Mouse (Mus musculus): ENCODE measurements around the gene Rab27a.
"Not testable (repeated sequence)": the region's sequence is repeated elsewhere in the genome, so short reads cannot be mapped to it uniquely, and the experiment has no call there.

Rab27a gene

DNA sequence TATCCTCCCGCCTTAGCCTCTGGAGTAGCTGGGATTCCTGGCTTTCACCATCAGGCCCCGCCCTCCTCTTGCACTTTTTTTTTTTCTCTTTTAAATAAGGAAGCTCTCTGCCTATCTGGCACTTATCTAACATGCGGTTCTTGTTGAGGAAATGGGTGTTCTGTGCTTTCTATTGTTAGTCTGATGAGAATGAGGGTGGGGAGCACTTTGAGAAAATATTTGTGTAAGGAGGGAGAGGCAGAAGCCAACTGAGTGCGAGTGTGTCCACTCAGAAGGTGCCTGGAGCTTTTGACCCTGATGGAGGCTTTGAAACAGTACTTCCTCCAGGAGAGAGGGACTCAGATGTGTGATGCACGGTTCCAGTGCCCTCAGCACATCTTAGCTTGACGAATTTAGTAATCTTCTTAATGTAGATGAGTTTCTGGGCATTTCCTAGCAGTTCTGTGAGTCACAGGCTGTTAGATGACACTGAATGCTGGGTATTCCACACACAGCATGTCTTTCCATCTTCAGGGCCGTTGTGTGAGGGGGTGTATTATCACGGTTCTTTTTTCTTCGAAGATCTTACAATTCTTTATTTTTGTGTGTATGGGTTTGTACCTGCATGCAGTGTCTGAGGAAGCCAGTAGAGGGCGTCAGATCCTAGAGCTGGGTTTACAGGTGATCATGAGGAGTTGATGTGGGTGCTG, 26.5 kb downstream of the Rab27a start:
- Histone ChIP-seq H3K4me1 (replicated peaks; ENCODE audit: low read depth, low read length) (peaks cover 80% of the 10 kb centered on the region), H3K27me3 (ENCODE audit: insufficient read depth, low read length) (no peaks in the 10 kb centered on the region), H3K4me3 (replicated peaks; ENCODE audit: low read length) (no peak overlapping the region; the same call in 1 of the 2 replicates), H3K36me3 (ENCODE audit: insufficient read depth, low read length) (no peaks in the 10 kb centered on the region), H3K9me3 (ENCODE audit: low read length) (0 out of 2 replicates have a peak, but pooled peaks cover 3% of the 10 kb centered on the region)
- TF ChIP-seq NANOG (IDR thresholded peaks at IDR 0.05; ENCODE audit: borderline replicate concordance, low read length) = peak; percentile 80
- no peak; the same call in 1 of the 2 replicates for TF ChIP-seq POU5F1 (IDR thresholded peaks at IDR 0.05; ENCODE audit: borderline replicate concordance, low read length)
- TF ChIP-seq CTCF (conservative IDR thresholded peaks at IDR 0.05; ENCODE audit: low read length) = peak; percentile 77

DNA sequence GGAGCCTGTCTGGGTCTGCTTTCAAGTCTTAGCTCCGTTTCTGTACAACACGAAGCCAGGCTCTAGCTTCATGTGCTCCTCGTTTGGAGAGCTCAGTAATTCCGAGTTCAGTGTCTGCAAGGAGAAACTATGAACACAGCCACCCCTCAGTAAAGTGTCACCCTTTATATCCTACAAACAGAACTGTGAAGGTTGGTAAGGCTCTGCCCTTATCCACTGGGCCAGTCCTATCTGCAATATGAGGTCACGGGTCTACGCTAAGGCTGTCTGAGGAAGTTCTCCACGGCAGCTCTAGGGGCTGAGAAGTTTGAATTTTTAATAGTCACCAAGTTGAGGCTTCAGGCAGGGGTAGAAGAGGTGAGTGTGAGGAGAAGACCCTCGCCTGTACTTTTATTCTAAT, 27.8 kb downstream of the Rab27a start:
- TF ChIP-seq CTCF (conservative IDR thresholded peaks at IDR 0.05; ENCODE audit: low read length) (no peak), POU5F1 (IDR thresholded peaks at IDR 0.05; ENCODE audit: borderline replicate concordance, low read length) (no peak), NANOG (IDR thresholded peaks at IDR 0.05; ENCODE audit: borderline replicate concordance, low read length) (no peak)
- Histone ChIP-seq H3K27me3 (ENCODE audit: insufficient read depth, low read length) (no peaks in the 10 kb centered on the region), H3K4me1 (replicated peaks; ENCODE audit: low read depth, low read length) (peaks cover 82% of the 10 kb centered on the region), H3K36me3 (ENCODE audit: insufficient read depth, low read length) (0 out of 2 replicates have a peak, but pooled peaks cover 4% of the 10 kb centered on the region), H3K4me3 (replicated peaks; ENCODE audit: low read length) (no peak overlapping the region), H3K9me3 (ENCODE audit: low read length) (0 out of 2 replicates have a peak, but pooled peaks cover 3% of the 10 kb centered on the region)

DNA sequence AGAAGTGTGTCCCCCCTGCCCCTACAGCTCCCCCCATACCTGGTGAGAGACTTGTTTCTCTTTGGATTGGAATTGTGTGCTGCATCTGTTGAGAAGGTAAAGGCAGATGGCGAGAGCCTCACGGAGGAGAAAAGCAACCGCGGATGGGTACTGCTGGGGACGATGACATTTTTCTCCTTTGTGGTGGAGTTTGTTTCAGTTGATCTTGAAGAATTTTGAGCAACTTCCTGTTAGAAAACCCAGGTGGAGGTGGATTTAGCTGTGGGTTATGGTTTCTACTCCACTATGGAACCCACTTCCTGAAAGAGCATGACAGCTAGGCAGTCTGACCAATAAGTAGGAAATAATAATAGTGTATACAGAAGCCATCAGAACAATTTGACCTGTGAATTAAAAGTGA, 28.5 kb downstream of the Rab27a start:
- 0 out of 2 replicates have a peak, but pooled peaks cover 4% of the 10 kb centered on the region for H3K36me3 ChIP-seq (ENCODE audit: insufficient read depth, low read length)
- no peaks in the 10 kb centered on the region for H3K27me3 ChIP-seq (ENCODE audit: insufficient read depth, low read length)
- H3K4me1 ChIP-seq (replicated peaks; ENCODE audit: low read depth, low read length) = peaks cover 79% of the 10 kb centered on the region
- H3K4me3 ChIP-seq (replicated peaks; ENCODE audit: low read length) = no peak overlapping the region
- H3K9me3 ChIP-seq (ENCODE audit: low read length) = 0 out of 2 replicates have a peak, but pooled peaks cover 3% of the 10 kb centered on the region
- TF ChIP-seq POU5F1 (IDR thresholded peaks at IDR 0.05; ENCODE audit: borderline replicate concordance, low read length) (no peak), NANOG (IDR thresholded peaks at IDR 0.05; ENCODE audit: borderline replicate concordance, low read length) (no peak), CTCF (conservative IDR thresholded peaks at IDR 0.05; ENCODE audit: low read length) (no peak)

DNA sequence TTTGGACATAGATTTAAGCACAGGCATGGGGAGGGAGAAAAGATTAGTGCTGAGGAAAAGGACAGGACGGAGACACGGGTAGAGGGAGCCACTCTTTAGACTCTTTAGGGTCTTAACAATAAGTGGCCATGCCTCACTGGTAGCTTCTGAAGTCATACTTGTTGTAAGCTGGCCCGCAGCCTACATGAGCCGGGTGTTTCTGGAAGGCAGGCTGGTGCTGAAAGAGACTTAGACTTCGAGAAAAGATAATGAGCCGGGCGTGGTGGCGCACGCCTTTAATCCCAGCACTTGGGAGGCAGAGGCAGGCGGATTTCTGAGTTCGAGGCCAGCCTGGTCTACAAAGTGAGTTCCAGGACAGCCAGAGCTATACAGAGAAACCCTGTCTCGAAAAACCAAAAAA, 34.7 kb downstream of the Rab27a start:
- H3K27me3 ChIP-seq (ENCODE audit: insufficient read depth, low read length); H3K36me3 ChIP-seq (ENCODE audit: insufficient read depth, low read length); H3K9me3 ChIP-seq (ENCODE audit: low read length): not testable (repeated sequence)
- peaks cover 84% of the 10 kb centered on the region for H3K4me1 ChIP-seq (replicated peaks; ENCODE audit: low read depth, low read length)
- H3K4me3 ChIP-seq (replicated peaks; ENCODE audit: low read length) = peak overlapping the region; percentile 15; the same call in 1 of the 2 replicates

DNA sequence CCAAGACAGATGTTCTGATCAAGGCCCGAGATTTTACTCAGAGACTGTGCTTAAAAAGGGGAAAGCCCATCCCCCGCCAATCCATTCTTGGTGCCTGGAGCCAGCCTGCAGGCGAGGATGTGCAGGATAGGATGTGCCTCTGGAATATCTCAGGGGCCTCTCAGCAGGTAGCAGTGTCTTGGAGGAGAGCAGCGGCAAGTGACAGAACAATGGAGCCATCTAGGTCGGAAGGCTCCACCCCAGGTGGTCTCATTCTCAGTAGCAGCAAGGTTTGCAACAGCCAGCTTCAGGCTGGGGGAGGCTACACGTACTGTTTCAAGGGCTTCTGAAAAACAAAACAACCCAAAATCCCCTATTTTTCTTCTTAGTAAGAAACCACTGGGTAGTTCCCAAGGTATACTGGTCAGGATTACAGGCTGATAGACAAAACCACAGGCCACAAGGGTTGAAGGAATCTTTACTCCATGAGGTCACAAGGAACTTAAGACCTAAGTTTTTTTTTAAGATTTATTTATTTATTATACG, 35.2 kb downstream of the Rab27a start:
- Histone ChIP-seq H3K36me3 (ENCODE audit: insufficient read depth, low read length) (peaks cover 4% of the 10 kb centered on the region; the same call in 1 of the 2 replicates), H3K4me1 (replicated peaks; ENCODE audit: low read depth, low read length) (peaks cover 85% of the 10 kb centered on the region), H3K9me3 (ENCODE audit: low read length) (no peaks in the 10 kb centered on the region), H3K4me3 (replicated peaks; ENCODE audit: low read length) (no peak overlapping the region; the same call in 1 of the 2 replicates), H3K27me3 (ENCODE audit: insufficient read depth, low read length) (no peaks in the 10 kb centered on the region)
- TF ChIP-seq NANOG (IDR thresholded peaks at IDR 0.05; ENCODE audit: borderline replicate concordance, low read length) (peak; percentile 88), CTCF (conservative IDR thresholded peaks at IDR 0.05; ENCODE audit: low read length) (no peak), POU5F1 (IDR thresholded peaks at IDR 0.05; ENCODE audit: borderline replicate concordance, low read length) (no peak)

DNA sequence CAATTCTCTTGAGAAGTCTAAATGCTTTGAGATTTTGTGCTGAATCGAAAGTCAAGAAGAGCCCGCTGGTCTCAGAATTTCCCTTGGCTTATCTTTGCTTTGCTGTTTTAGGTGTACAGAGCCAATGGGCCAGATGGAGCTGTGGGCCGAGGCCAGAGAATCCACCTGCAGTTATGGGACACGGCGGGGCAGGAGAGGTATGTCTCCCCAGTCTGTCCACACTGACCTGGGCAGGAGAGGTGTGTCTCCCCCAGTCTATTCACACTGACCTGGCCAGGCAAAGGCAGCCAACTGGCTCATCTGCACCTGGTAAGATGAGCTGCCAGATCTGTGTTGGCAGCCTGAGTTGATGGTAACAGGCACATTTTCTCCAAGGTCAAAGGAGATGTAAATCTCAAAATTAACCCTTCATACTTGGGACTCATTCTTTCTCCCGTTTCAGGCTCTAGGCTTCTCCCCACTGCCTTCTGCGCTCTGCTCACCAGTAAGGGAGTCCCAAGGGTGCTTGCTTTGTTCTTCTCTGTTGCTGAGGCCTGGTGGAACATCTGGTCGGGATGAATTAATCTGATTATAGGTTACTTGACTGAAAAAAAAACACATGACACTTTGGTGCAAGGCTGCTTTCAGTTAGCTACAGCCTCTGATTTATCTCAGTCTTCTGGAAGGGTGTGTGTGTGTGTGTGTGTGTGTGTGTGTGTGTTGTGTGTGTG, 37.8 kb downstream of the Rab27a start:
- Histone ChIP-seq H3K27me3 (ENCODE audit: insufficient read depth, low read length) (no peaks in the 10 kb centered on the region), H3K9me3 (ENCODE audit: low read length) (no peaks in the 10 kb centered on the region), H3K4me1 (replicated peaks; ENCODE audit: low read depth, low read length) (peaks cover 89% of the 10 kb centered on the region), H3K36me3 (ENCODE audit: insufficient read depth, low read length) (peaks cover 7% of the 10 kb centered on the region), H3K4me3 (replicated peaks; ENCODE audit: low read length) (peak overlapping the region; percentile 53)
- TF ChIP-seq NANOG (IDR thresholded peaks at IDR 0.05; ENCODE audit: borderline replicate concordance, low read length) = no peak
- TF ChIP-seq CTCF (conservative IDR thresholded peaks at IDR 0.05; ENCODE audit: low read length) = no peak
- no peak for TF ChIP-seq POU5F1 (IDR thresholded peaks at IDR 0.05; ENCODE audit: borderline replicate concordance, low read length)

DNA sequence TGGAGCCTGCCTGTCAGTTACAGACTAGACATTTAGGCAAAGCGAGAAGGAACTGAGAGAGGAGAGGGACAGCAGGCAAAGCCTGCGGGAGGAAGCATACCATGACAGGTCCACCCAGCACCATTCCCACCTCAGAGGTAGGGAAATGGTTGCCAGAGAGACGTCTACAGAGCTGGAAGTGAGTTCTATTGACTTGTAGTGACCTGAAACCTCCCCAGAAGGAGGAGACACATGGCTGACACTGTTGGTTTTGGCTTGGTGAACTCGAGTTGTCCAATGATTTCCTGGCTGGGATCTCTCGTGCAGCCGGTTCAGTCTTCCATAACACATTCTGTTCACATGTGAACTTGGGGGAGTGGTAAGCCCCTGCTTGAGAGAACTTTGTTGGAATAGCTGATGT, 39.3 kb downstream of the Rab27a start:
- H3K4me1 ChIP-seq (replicated peaks; ENCODE audit: low read depth, low read length) = peaks cover 91% of the 10 kb centered on the region
- H3K4me3 ChIP-seq (replicated peaks; ENCODE audit: low read length) = no peak overlapping the region
- no peaks in the 10 kb centered on the region for H3K27me3 ChIP-seq (ENCODE audit: insufficient read depth, low read length)
- TF ChIP-seq CTCF (conservative IDR thresholded peaks at IDR 0.05; ENCODE audit: low read length) = no peak
- no peak for TF ChIP-seq NANOG (IDR thresholded peaks at IDR 0.05; ENCODE audit: borderline replicate concordance, low read length)
- TF ChIP-seq POU5F1 (IDR thresholded peaks at IDR 0.05; ENCODE audit: borderline replicate concordance, low read length) = no peak
- peaks cover 10% of the 10 kb centered on the region for H3K36me3 ChIP-seq (ENCODE audit: insufficient read depth, low read length)
- H3K9me3 ChIP-seq (ENCODE audit: low read length) = no peaks in the 10 kb centered on the region

DNA sequence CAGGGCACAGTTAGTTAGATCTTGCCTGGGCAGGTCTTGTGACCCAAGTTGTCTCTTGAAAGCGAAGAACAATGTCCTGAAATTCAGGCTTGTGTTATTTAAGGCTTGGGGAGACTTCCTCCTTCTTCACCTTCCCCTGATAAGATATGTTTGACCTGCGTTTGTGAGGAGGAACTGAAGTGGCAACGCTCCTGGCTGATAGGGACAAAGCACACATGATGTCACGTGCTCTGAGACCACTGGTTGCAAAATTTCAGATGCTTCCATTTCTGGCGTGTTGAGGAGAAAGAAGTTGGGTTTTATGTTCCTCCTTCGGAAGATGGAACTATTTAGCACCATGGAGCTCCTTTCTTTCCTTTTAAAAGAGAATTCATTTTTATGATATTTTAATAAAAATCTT, 41.2 kb downstream of the Rab27a start:
- H3K36me3 ChIP-seq (ENCODE audit: insufficient read depth, low read length) = peaks cover 10% of the 10 kb centered on the region
- no peak overlapping the region for H3K4me3 ChIP-seq (replicated peaks; ENCODE audit: low read length)
- H3K4me1 ChIP-seq (replicated peaks; ENCODE audit: low read depth, low read length) = peaks cover 97% of the 10 kb centered on the region
- TF ChIP-seq POU5F1 (IDR thresholded peaks at IDR 0.05; ENCODE audit: borderline replicate concordance, low read length) = no peak
- no peak for TF ChIP-seq NANOG (IDR thresholded peaks at IDR 0.05; ENCODE audit: borderline replicate concordance, low read length)
- TF ChIP-seq CTCF (conservative IDR thresholded peaks at IDR 0.05; ENCODE audit: low read length) = no peak
- no peaks in the 10 kb centered on the region for H3K27me3 ChIP-seq (ENCODE audit: insufficient read depth, low read length)
- no peaks in the 10 kb centered on the region for H3K9me3 ChIP-seq (ENCODE audit: low read length)

Data from E14TG2a.4 (cell line).